Mouse (Mus musculus) embryonic fibroblast, embryonic 13.5 days (primary cell): ENCODE measurements around the gene Tln1.

Experiments
- CTCF ChIP-seq: IDR thresholded peaks from 2 replicates; pipeline ENCODE4 v1.5.1; 2011; ENCODE audit warnings: mild to moderate bottlenecking, control low read depth, low read length, moderate library complexity, borderline replicate concordance; ENCODE audit not compliant: insufficient read depth
- POLR2A ChIP-seq: IDR thresholded peaks from 2 replicates; pipeline ENCODE4 v1.6.1; 2011; ENCODE audit warnings: low read depth, mild to moderate bottlenecking, control low read depth, low read length, moderate library complexity

DNA sequence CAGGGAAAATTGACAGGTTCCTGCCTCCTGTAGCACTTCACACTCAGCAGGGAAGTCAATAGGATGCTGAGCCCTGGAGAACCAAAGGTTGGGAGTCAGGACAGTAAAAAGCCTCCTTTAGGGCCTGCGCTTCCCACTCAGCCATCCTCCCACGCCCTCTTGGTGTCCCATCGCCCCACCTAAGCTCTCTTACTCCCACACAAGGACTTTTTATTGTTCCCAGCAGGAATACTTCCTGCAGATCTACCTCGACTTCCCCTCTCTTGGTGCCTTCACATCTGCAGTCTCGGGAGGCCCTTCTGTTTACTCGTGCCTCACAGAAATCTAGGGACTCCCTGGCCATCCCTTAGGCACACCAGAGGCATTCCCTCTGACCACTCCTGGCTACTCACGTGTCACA, 20.9 kb upstream of the Tln1 start:
- TF ChIP-seq CTCF: no peak
- no peak for TF ChIP-seq POLR2A
